Mouse (Mus musculus) erythroblast, embryonic 14.5 days (primary cell): ENCODE measurements around the gene Serpinb7. TPM values are rescaled to one million over a fixed set of nuclear protein-coding genes. Genes with fewer than 3 reads are reported as not detected.

Source experiments
- H3K27me3 ChIP-seq: 2 replicates; pipeline ENCODE4 v1.6.1; 2012; ENCODE audit warnings: inconsistent platforms; ENCODE audit not compliant: control insufficient read depth
- H3K36me3 ChIP-seq: 2 replicates; pipeline ENCODE4 v1.6.1; 2012; ENCODE audit warnings: mild to moderate bottlenecking, inconsistent platforms; ENCODE audit not compliant: control insufficient read depth
- H3K4me1 ChIP-seq: 2 replicates; pipeline ENCODE4 v1.6.1; 2012; ENCODE audit warnings: inconsistent platforms; ENCODE audit not compliant: control insufficient read depth
- H3K4me3 ChIP-seq: replicated peaks from 2 replicates; pipeline ENCODE3; 2012; ENCODE audit warnings: moderate library complexity, mild to moderate bottlenecking, inconsistent platforms
- H3K9me3 ChIP-seq: 2 replicates; pipeline ENCODE4 v1.6.1; 2012; ENCODE audit warnings: low read length, inconsistent platforms, mixed read lengths; ENCODE audit not compliant: control insufficient read depth
- GATA1 ChIP-seq: IDR thresholded peaks from 2 replicates; pipeline ENCODE4 v1.6.1; 2012; ENCODE audit warnings: low read length, inconsistent platforms, mixed read lengths
- TAL1 ChIP-seq: IDR thresholded peaks from 3 replicates; pipeline ENCODE4 v1.6.1; 2012; ENCODE audit warnings: low read length, inconsistent platforms, mixed read lengths
- polyA plus RNA-seq: library from polyadenylated mRNA; stranded (reverse); fragments of >175 nt; gene quantifications from 2 replicates; pipeline ENCODE4 v1.2.3, GENCODE M21; 2012

Gene Serpinb7
- polyA plus RNA-seq, 1 experiment = not detected

DNA sequence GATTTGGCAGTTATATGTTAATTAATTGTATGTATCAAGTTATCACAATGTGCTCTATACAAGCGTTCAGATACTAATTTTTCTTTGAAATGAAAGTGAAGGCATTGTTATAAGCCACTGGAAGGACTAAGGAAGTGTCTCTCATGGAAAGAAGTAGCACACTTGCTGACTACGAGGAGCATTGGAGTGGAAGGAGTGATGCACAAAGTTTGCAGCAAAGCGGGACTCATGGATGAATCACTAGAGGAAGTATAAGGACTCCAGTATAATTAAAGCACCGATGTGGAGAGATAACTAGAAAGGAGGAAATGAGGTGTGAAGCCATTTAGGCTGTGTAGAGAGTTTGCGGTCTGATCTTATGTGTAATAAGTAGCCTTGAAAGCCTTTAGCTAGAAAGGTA is 45.9 kb downstream of the Serpinb7 start:
- Histone ChIP-seq H3K4me3 (no peak overlapping the region), H3K27me3 (no peaks in the 10 kb centered on the region), H3K9me3 (no peaks in the 10 kb centered on the region), H3K4me1 (no peaks in the 10 kb centered on the region), H3K36me3 (no peaks in the 10 kb centered on the region)
- TF ChIP-seq TAL1 (no peak), GATA1 (no peak)

- TF ChIP-seq GATA1 (no peak), TAL1 (no peak)
- no peak overlapping the region for H3K4me3 ChIP-seq
- H3K36me3 ChIP-seq = no peaks in the 10 kb centered on the region
- H3K4me1 ChIP-seq = no peaks in the 10 kb centered on the region
- H3K9me3 ChIP-seq = no peaks in the 10 kb centered on the region
- H3K27me3 ChIP-seq = no peaks in the 10 kb centered on the region
Measured at GRCm38 (mm10) chr1:107447228-107447931, 47.9 kb downstream of the Serpinb7 start.

DNA sequence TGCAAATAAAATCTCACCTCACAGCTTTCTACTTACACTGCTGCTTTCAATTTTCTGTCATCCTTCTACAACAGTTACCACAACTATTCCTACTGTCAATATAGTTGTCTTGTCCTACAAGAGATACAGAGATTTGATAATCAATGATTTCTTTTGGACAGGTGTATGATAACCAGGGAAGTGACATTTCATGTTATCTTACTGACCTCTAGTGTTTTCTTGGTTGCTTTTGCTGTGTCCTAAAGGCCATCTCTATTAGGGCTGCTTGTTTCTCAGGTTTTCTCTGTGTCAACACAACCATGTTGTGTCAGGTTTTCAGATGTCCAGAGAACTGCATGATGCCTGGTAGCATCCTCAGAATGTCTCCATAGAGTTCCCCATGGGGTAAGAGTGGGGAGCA is 80.5 kb downstream of the Serpinb7 start:
- Histone ChIP-seq H3K4me1 (no peaks in the 10 kb centered on the region), H3K9me3 (no peaks in the 10 kb centered on the region), H3K27me3 (no peaks in the 10 kb centered on the region), H3K4me3 (no peak overlapping the region), H3K36me3 (no peaks in the 10 kb centered on the region)
- TF ChIP-seq GATA1 = no peak
- TF ChIP-seq TAL1 = no peak

DNA sequence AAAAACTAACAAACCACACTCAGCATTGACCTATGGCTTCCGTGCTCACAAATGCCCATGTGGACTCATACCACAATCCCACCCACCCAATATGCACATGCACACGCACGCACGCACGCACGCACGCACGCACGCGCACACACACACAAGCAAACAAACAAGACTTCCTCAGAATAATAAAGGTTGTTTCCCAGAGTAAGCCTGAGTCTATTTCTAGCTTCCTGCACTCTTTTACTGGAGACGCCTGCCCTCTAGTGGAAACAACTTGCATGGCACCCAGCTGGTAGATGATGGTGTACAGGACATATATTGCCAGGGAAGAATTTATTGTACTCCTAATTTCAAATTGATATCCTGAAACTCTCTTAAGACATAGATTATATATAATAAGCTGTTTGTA is 82.0 kb downstream of the Serpinb7 start:
- TF ChIP-seq GATA1 (no peak), TAL1 (no peak)
- Histone ChIP-seq H3K9me3 (no peaks in the 10 kb centered on the region), H3K4me3 (no peak overlapping the region), H3K36me3 (no peaks in the 10 kb centered on the region), H3K27me3 (no peaks in the 10 kb centered on the region), H3K4me1 (no peaks in the 10 kb centered on the region)

GRCm38 (mm10) chr1:107489577-107489976 is 90.1 kb downstream of the Serpinb7 start:
- H3K4me3 ChIP-seq = no peak overlapping the region
- H3K9me3 ChIP-seq = peaks cover 3% of the 10 kb centered on the region; the same call in 1 of the 2 replicates
- H3K36me3 ChIP-seq = no peaks in the 10 kb centered on the region
- H3K4me1 ChIP-seq = no peaks in the 10 kb centered on the region
- no peak for TF ChIP-seq GATA1
- H3K27me3 ChIP-seq = no peaks in the 10 kb centered on the region

DNA sequence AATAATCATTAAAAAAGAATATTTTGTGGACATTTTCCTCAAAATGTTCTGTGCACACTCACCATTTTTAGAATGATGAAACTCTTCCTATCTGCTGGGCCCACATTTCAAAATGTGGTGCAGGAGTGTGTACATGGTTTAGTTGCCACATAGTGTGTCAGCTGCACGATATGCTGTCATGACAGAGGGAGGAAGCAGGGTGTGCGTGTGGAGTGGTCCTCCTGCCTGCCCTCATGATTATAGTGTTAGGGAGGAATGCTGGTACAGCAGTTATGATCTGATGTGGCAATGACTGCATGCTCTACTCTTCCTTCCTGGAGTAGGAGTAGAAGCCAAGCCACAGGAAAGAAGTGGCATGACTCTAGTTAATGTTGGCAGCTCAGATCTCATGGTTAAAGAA is 97.3 kb downstream of the Serpinb7 start:
- Histone ChIP-seq H3K27me3 (no peaks in the 10 kb centered on the region), H3K9me3 (no peaks in the 10 kb centered on the region), H3K4me1 (no peaks in the 10 kb centered on the region), H3K36me3 (no peaks in the 10 kb centered on the region), H3K4me3 (no peak overlapping the region)
- TF ChIP-seq TAL1 (no peak), GATA1 (no peak)

DNA sequence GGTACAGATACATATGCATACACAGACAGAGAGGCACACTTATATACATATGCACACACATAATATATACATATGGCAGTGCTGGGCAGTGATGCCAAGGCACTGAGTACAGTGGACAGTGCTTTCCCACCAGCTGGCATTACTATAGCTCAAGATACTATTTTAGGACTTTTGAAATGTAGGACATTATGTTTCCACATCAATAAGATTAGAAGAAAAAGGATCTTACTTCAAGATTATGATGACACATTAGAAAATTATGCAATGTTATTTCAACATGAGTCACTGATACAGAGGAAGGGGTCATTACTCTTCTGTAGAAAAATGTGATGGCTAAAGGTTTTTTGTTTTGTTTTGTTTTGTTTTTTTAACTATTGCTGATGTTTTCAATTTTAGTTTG is 102.6 kb downstream of the Serpinb7 start:
- no peak overlapping the region for H3K4me3 ChIP-seq
- H3K27me3 ChIP-seq = no peaks in the 10 kb centered on the region
- no peaks in the 10 kb centered on the region for H3K36me3 ChIP-seq
- H3K4me1 ChIP-seq = no peaks in the 10 kb centered on the region
- TF ChIP-seq GATA1 (no peak), TAL1 (no peak)
- H3K9me3 ChIP-seq = no peaks in the 10 kb centered on the region

Other genes starting within 250 kb of the Serpinb7 start
- not detected in 2 replicates for gene Serpinb3b, start 121.3 kb upstream of the Serpinb7 start, polyA plus RNA-seq
- not detected in 2 replicates for gene Serpinb3c, start 121.3 kb upstream of the Serpinb7 start, polyA plus RNA-seq
- not detected in 2 replicates for gene Serpinb11, start 38.5 kb upstream of the Serpinb7 start, polyA plus RNA-seq
- 0.04 and 0.06 TPM in 2 replicates for gene Serpinb2, start 111.8 kb downstream of the Serpinb7 start, polyA plus RNA-seq
- gene Serpinb8, start 190.4 kb downstream of the Serpinb7 start, polyA plus RNA-seq = not detected in 2 replicates